Mouse (Mus musculus) lung, embryonic 14.5 days (tissue): ENCODE data around the gene Sipa1l1. TPM values are rescaled to one million over a fixed set of nuclear protein-coding genes. Genes with fewer than 3 reads are reported as not detected.
"Not testable (repeated sequence)": the region's sequence is repeated elsewhere in the genome, so short reads cannot be mapped to it uniquely, and the experiment has no call there.

Source experiments
- ATAC-seq: fragments of 200-750 bp; cut with Nextera tagmentation; 2 replicates; pipeline ENCODE4 v1.8.0; 2017; ENCODE audit warnings: mild to moderate bottlenecking, moderate TSS enrichment, moderate library complexity; ENCODE audit not compliant: insufficient read depth
- DNase-seq: peaks from one replicate; pipeline ENCODE4 v3.0.0-alpha.2; 2015
- H3K27ac ChIP-seq: fragments of 300-500 bp; sonication (generic); 2 replicates; pipeline ENCODE4 v1.5.1; 2014; ENCODE audit warnings: low read depth, mild to moderate bottlenecking, moderate library complexity
- H3K27me3 ChIP-seq: fragments of 300-500 bp; sonication (generic); 2 replicates; pipeline ENCODE4 v1.6.1; 2014; ENCODE audit warnings: low read length, control low read depth; ENCODE audit not compliant: insufficient read depth
- H3K36me3 ChIP-seq: fragments of 300-500 bp; sonication (generic); 2 replicates; pipeline ENCODE4 v1.6.1; 2014; ENCODE audit warnings: control low read depth; ENCODE audit not compliant: insufficient read depth
- H3K4me1 ChIP-seq: fragments of 300-500 bp; sonication (generic); 2 replicates; pipeline ENCODE4 v1.6.1; 2014; ENCODE audit warnings: antibody characterized with exemption, control low read depth; ENCODE audit not compliant: insufficient read depth
- H3K4me2 ChIP-seq: fragments of 300-500 bp; sonication (generic); 2 replicates; pipeline ENCODE4 v1.6.1; 2014; ENCODE audit warnings: mild to moderate bottlenecking
- H3K4me3 ChIP-seq: fragments of 300-500 bp; sonication (generic); 2 replicates; pipeline ENCODE4 v1.5.1; 2014; ENCODE audit warnings: low read depth, low read length
- H3K9ac ChIP-seq: fragments of 300-500 bp; sonication (generic); 2 replicates; pipeline ENCODE4 v1.6.1; 2014
- H3K9me3 ChIP-seq: fragments of 300-500 bp; sonication (generic); 2 replicates; pipeline ENCODE4 v1.6.1; 2016; ENCODE audit warnings: low read depth, low read length, control low read depth
- CTCF ChIP-seq: IDR thresholded peaks from 2 replicates; pipeline ENCODE4 v1.5.1; 2016; ENCODE audit warnings: antibody characterized with exemption, low read depth
- WGBS: fragments of 180-500 bp; shearing (Covaris S2); extraction: QIAGEN DNeasy Blood & Tissue Kit; methylation state at CpG from one replicate; pipeline ENCODE4 v1.1.7; 2014; 5-methylcytosine and 5-hydroxymethylcytosine counted together
- polyA plus RNA-seq: library from polyadenylated mRNA; unstranded; fragments of >200 nt; fragmentation: Nextera tagmentation; extraction: Ambion mirVana; gene quantifications from 2 replicates; pipeline ENCODE4 v1.2.1, GENCODE M21; 2014

The Sipa1l1 gene
- polyA plus RNA-seq, 1 experiment from 2014 or later: 30.5 TPM

DNA sequence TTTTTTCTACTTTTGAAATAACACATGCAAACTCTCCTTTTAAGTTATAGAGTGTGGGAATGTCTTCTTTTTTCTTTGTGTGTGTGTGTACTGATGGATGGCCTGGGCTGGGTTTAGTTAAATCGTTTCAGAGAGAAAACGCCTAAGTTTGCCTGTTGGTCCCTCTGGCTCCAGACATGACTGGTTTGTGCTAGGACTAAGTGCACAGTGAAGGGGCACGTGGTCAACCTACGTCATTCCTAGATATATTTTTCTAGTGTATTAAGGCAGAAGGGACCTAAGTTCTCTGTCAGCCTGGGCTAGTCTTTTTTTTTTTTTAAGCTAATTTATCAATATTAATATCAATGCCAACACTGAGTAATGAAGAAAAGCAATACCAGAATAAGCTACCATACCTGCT is 305.3 kb downstream of the Sipa1l1 start:
- peaks cover under 1% of the 10 kb centered on the region; the same call in 1 of the 2 replicates for H3K4me1 ChIP-seq
- no peak overlapping the region for H3K27ac ChIP-seq
- no peaks in the 10 kb centered on the region for H3K27me3 ChIP-seq
- H3K4me2 ChIP-seq: no peak overlapping the region
- no peaks in the 10 kb centered on the region for H3K36me3 ChIP-seq
- H3K9ac ChIP-seq: no peak overlapping the region
- ATAC-seq (no peak), DNase-seq (no peak)
- no peak overlapping the region for H3K4me3 ChIP-seq
- TF ChIP-seq CTCF: no peak
- no peaks in the 10 kb centered on the region for H3K9me3 ChIP-seq
- 58% methylated on average over 4 of the region's 4 CpGs for WGBS

DNA sequence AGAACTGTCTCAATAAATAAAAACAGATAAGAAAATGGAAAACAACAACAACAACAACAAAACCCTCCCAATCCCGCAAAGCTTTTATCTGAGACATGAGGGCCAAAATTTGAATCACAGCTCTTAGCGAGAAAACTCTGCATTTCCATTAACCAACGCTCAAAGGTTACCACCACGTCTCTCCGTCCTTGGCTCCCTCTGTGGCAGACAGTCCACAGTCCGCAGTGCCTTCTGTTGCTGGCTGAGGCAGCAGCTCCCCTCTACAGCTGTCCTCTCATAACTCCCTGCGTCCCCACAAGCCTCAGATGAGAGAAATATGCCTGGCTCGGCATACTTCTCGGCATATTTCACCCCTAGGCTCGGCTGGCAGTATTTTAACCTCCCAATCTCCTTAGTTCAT is 306.9 kb downstream of the Sipa1l1 start:
- no peak overlapping the region for H3K4me2 ChIP-seq
- no peak overlapping the region for H3K27ac ChIP-seq
- H3K36me3 ChIP-seq: no peaks in the 10 kb centered on the region
- H3K9me3 ChIP-seq: no peaks in the 10 kb centered on the region
- no peak overlapping the region for H3K4me3 ChIP-seq
- ATAC-seq: no peak
- WGBS: 83% methylated on average over 10 of the region's 10 CpGs
- DNase-seq: no peak
- no peaks in the 10 kb centered on the region for H3K27me3 ChIP-seq
- TF ChIP-seq CTCF: no peak
- no peaks in the 10 kb centered on the region for H3K4me1 ChIP-seq
- H3K9ac ChIP-seq: no peak overlapping the region

DNA sequence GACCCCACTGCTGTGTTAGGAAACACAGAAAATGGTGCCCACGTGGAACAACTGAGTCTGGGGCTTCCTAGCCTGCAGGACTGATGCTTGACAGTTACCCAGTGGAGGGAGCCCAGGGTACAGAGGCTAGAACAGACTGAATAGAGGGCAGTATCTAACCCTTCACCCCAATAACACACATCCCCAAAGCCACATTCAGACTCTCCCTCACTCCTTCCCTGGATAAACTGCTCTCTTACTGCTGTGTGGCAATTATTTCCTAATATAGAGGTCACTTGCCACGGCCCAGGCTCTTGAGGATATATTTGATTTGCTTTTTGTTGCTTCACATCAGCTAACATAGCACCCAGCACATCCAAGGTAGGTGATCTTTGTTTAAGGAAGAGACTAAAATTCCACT is 307.5 kb downstream of the Sipa1l1 start:
- Histone ChIP-seq H3K27me3 (no peaks in the 10 kb centered on the region), H3K4me2 (no peak overlapping the region), H3K9ac (no peak overlapping the region), H3K4me3 (no peak overlapping the region), H3K27ac (no peak overlapping the region), H3K36me3 (no peaks in the 10 kb centered on the region), H3K4me1 (no peaks in the 10 kb centered on the region), H3K9me3 (no peaks in the 10 kb centered on the region)
- DNase-seq (no peak), ATAC-seq (no peak)
- TF ChIP-seq CTCF: no peak
- WGBS: 41% methylated on average over 2 of the region's 2 CpGs

DNA sequence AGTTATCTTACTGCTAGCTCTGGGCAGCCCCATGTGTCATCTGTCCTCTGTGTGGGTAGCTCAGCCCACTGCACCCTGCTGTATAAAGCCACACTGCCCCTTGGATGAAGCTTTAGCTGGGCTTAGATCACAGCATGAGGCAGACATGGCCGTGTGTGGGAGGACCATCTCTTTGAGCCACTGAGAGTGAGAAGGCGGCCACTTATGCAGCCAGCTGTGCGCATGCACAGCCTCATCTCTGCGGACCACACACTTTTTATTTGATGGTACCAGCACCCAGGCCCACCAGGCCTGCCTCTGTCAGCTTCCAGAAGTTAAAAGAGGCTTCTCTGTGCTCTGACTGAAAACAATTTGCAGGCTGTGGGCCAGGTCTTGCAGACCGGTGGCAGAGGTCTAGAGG is 308.7 kb downstream of the Sipa1l1 start:
- WGBS: 32% methylated on average over 5 of the region's 5 CpGs
- Histone ChIP-seq H3K27me3 (no peaks in the 10 kb centered on the region), H3K9me3 (no peaks in the 10 kb centered on the region), H3K36me3 (no peaks in the 10 kb centered on the region), H3K4me1 (no peaks in the 10 kb centered on the region), H3K4me3 (no peak overlapping the region), H3K4me2 (no peak overlapping the region), H3K27ac (no peak overlapping the region), H3K9ac (no peak overlapping the region)
- ATAC-seq (no peak), DNase-seq (no peak)
- TF ChIP-seq CTCF: no peak

DNA sequence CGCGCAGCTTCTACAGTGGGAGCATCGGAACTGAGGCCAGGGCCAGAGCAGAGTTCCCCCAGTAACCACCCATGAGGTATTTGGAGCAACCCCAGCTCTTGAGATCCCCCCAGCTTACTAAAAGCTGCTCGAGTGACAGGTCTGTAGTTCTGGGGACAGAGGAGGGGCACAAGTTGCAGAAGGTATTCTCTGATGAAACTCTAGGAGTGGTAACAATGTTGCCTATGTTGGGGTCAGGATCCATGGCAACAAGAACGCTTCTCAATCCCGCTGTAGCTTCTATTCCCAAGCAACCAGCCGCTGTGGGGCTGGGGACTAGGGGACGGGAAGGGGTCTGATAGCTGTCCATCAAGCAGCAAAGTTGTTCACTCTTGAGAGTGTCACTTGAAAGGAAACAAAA is 309.1 kb downstream of the Sipa1l1 start:
- no peak overlapping the region for H3K9ac ChIP-seq
- no peak overlapping the region for H3K4me3 ChIP-seq
- DNase-seq (no peak), ATAC-seq (no peak)
- no peaks in the 10 kb centered on the region for H3K4me1 ChIP-seq
- H3K27ac ChIP-seq: no peak overlapping the region
- WGBS: 24% methylated on average over 8 of the region's 8 CpGs
- no peaks in the 10 kb centered on the region for H3K9me3 ChIP-seq
- H3K4me2 ChIP-seq: no peak overlapping the region
- no peaks in the 10 kb centered on the region for H3K27me3 ChIP-seq
- no peak for TF ChIP-seq CTCF
- H3K36me3 ChIP-seq: no peaks in the 10 kb centered on the region

DNA sequence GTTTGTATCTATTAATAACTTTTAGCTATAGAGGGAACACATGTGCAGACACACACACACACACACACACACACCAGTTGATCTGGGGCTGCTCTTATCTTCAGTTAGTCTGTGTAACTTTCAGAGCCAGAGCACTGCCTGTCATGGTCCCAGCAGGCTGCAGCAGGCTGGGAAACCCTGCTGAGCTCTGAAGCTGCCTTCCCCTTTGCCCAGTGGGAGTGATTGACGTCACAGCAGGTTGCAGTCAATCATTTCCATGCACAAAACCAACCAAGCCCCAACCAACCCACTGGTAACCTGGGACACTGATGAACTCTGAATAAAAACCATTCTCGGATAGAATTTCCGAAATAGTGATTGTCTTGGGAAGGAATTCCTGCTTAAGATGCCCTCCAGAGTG is 310.3 kb downstream of the Sipa1l1 start:
- Histone ChIP-seq H3K4me3 (no peak overlapping the region), H3K27ac (no peak overlapping the region), H3K36me3 (no peaks in the 10 kb centered on the region), H3K4me2 (no peak overlapping the region), H3K4me1 (no peaks in the 10 kb centered on the region), H3K27me3 (no peaks in the 10 kb centered on the region), H3K9ac (no peak overlapping the region), H3K9me3 (no peaks in the 10 kb centered on the region)
- 46% methylated on average over 3 of the region's 3 CpGs for WGBS
- no peak for ATAC-seq
- no peak for DNase-seq
- TF ChIP-seq CTCF: no peak

DNA sequence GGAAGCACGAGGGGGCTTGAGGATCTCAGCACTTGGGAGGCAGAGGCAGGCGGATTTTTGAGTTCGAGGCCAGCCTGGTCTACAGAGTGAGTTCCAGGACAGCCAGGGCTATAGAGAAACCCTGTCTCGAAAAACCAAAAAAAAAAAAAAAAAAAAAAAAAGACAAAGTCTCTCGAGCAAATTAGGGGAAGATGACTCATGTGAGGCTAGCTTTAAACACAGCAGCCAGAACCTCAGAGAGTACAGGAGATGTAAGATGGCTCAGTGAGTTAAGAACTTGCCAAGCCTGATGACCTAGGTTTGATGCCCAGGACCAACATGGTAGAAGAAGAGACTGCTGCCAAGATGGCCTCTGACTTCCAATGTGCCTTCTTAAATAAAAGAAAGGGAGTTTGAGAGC is 311.3 kb downstream of the Sipa1l1 start:
- ATAC-seq, H3K27ac ChIP-seq: not testable (repeated sequence)
- 74% methylated on average over 5 of the region's 5 CpGs for WGBS

DNA sequence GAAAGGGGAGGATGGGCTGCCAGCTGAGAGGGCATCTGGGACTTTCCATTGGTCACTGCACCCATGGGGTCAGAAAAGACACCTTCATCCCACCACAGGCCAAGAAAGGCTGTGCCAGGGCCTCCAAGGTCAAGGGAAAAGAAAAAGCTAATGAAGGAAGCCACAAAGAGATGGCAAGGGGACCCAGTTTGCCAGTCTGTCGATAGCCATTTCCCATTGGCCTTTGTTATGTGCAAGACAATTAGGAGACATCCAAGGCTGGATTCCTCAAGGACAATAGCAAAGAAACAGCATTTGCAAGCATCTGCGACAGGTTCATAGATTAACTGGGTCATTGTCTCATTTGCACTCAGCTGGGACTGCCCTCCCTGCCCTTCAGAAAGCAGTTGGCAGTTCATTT is 316.3 kb downstream of the Sipa1l1 start:
- TF ChIP-seq CTCF: no peak
- ATAC-seq (no peak), DNase-seq (no peak)
- Histone ChIP-seq H3K36me3 (no peaks in the 10 kb centered on the region), H3K27ac (no peak overlapping the region), H3K9ac (no peak overlapping the region), H3K9me3 (no peaks in the 10 kb centered on the region), H3K4me3 (no peak overlapping the region), H3K4me1 (no peaks in the 10 kb centered on the region), H3K27me3 (no peaks in the 10 kb centered on the region), H3K4me2 (no peak overlapping the region)
- 60% methylated on average over 2 of the region's 2 CpGs for WGBS

More for the DNA sequence above, 311.3 kb downstream of the Sipa1l1 start:
- H3K36me3 ChIP-seq, H3K4me3 ChIP-seq, DNase-seq, H3K4me2 ChIP-seq, H3K4me1 ChIP-seq, H3K27me3 ChIP-seq, H3K9me3 ChIP-seq, H3K9ac ChIP-seq: not testable (repeated sequence)
